Mouse (Mus musculus) inflammation-experienced regulatory T-cells, adult 16 weeks (primary cell): Measurements from ENCODE around the gene Tmcc3. TPM values are rescaled to one million over a fixed set of nuclear protein-coding genes. Genes with fewer than 3 reads are reported as not detected.

Experiments used
- polyA plus RNA-seq: library from polyadenylated mRNA; unstranded; fragments of 100-300 nt; shearing (Covaris generic); gene quantifications from one replicate; pipeline ENCODE4 v1.2.1, GENCODE M21; 2017

The Tmcc3 gene
- 1.2 TPM for polyA plus RNA-seq

DNA sequence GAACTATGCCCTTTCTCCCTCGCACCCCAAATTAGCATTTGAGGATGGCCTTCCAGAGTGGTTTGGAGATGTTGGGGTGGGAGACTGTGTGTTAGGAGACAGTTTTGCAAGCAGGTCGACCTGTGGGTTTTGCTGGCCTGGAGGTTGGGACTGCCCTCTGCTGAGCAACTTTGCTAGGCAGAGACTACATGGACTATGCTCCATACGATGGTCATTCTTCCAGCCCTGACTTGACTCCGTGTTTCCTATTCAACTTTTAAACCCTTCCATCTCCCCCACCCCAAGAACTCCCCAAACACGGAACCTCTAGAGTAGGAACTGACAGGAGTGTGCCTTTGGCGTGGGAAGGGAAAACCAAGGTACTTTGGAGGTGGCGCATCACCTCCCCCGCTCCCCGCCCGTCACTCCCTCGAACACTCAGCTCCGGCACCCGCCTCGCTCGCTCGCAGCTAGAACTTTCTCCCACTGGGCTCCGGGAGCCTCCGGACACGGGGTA, at the start of gene Tmcc3:
Tmcc3 (plus strand) TSS at position 439 of the 496 bp plus-strand sequence.

DNA sequence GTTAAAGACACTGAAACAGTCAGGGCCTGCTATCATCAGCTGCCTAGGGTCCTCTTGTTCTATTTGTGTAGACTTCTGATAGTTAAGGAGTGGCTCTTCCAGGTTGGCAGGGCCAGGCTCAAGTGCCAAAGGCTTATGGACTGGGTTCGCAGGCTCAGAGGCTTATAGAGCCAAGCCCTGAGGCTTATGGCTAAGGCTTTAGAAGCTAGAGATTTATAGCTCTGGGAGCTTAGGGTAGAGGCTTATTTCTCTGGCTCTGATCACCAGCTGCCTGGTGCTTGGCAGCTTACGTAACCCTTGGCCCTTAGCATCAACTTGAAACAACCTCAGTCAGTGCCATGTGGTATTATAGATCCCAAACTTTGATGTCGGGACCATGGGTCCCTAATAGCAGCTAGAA, 13.3 kb upstream of the Tmcc3 start, which contains the start of gene Gm4792:
Gm4792 (minus strand) TSS at position 233 of the 400 bp plus-strand sequence.

Other genes with a start within 250 kb of the Tmcc3 start
- gene Nr2c1, start 163.9 kb upstream of the Tmcc3 start, polyA plus RNA-seq = 11.2 TPM
- gene Ndufa12, start 113.2 kb upstream of the Tmcc3 start, polyA plus RNA-seq = 129 TPM
- not detected for gene Gm4792, start 13.2 kb upstream of the Tmcc3 start, polyA plus RNA-seq